Mouse (Mus musculus) brain, embryonic 14.5 days (tissue): ENCODE results near the gene Prr15l.

ENCODE experiments used
- CTCF ChIP-seq: fragments of 200-500 bp; IDR thresholded peaks from 2 replicates; pipeline ENCODE4 v1.5.1; 2012; ENCODE audit warnings: inconsistent platforms, mild to moderate bottlenecking, moderate library complexity, borderline replicate concordance; ENCODE audit not compliant: insufficient read depth, insufficient read length; ENCODE audit errors: extremely low read depth
- POLR2A ChIP-seq: fragments of 200-500 bp; IDR thresholded peaks from 2 replicates; pipeline ENCODE4 v1.6.1; 2012; ENCODE audit warnings: mild to moderate bottlenecking, inconsistent platforms, borderline replicate concordance; ENCODE audit not compliant: poor library complexity, insufficient read depth, insufficient read length, severe bottlenecking; ENCODE audit errors: extremely low read depth

DNA sequence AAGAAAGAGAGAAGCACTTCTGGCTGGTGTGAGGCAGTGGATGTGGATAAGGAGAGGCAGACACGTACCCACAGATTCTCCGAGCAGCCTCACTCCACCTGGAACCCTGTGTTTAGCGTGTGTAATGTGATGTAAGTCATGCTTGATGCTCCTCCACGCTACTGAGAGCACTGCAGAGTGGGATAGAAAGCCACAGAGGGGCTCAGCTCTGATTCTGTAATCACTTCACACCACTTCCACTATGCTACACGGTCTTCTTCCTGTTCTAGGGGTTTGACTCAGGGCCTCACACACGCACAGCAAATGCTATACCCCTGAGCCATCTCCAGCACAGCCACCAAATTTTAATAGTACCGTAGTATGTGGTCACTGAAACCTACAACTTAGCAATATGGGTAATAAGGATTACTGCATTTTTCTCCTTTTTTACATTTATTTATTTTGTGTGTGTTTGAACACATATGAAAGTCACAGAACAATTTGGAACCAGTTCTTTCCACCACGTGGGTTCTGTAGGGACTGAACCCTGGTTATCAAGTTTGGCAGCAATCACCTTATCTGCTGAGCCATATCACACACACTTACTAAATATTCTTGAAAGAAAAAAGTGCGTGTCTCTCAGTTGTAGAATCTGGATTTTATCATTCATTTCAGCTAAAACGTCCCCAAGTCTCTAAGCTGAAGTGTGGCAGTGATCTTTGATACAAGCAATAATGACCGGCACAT lies 39.8 kb downstream of the Prr15l start:
- TF ChIP-seq POLR2A (no peak), CTCF (no peak)
